Mouse (Mus musculus) forebrain, postnatal 0 days (tissue): ENCODE results near the gene Zfp131. TPM values are rescaled to one million over a fixed set of nuclear protein-coding genes. Genes with fewer than 3 reads are reported as not detected.
A peak's percentile ranks its signal among the peaks of the same experiment; 100 is the strongest.
"Not testable (repeated sequence)": the region's sequence is repeated elsewhere in the genome, so short reads cannot be mapped to it uniquely, and the experiment has no call there.

Source experiments
- ATAC-seq: fragments of 200-750 bp; cut with Nextera tagmentation; 2 replicates; pipeline ENCODE4 v1.8.0; 2017; ENCODE audit warnings: mild to moderate bottlenecking, moderate library complexity
- DNase-seq: peaks from one replicate; pipeline ENCODE4 v3.0.0-alpha.2; 2015
- H3K27ac ChIP-seq: fragments of 300-500 bp; sonication (generic); 2 replicates; pipeline ENCODE4 v1.5.1; 2014; ENCODE audit warnings: low read depth, mild to moderate bottlenecking, antibody characterized with exemption, low read length, moderate library complexity, mixed read lengths
- H3K27me3 ChIP-seq: fragments of 300-500 bp; sonication (generic); 2 replicates; pipeline ENCODE4 v1.6.1; 2014; ENCODE audit warnings: mild to moderate bottlenecking, low read length, mixed read lengths; ENCODE audit not compliant: insufficient read depth
- H3K36me3 ChIP-seq: fragments of 300-500 bp; sonication (generic); 2 replicates; pipeline ENCODE4 v1.6.1; 2014; ENCODE audit warnings: mild to moderate bottlenecking, moderate library complexity; ENCODE audit not compliant: insufficient read depth
- H3K4me1 ChIP-seq: fragments of 300-500 bp; sonication (generic); 2 replicates; pipeline ENCODE4 v1.6.1; 2014; ENCODE audit warnings: antibody characterized with exemption; ENCODE audit not compliant: insufficient read depth
- H3K4me2 ChIP-seq: fragments of 300-500 bp; sonication (generic); 2 replicates; pipeline ENCODE4 v1.6.1; 2014; ENCODE audit warnings: low read depth, mild to moderate bottlenecking, moderate library complexity
- H3K4me3 ChIP-seq: fragments of 300-500 bp; sonication (generic); 2 replicates; pipeline ENCODE4 v1.5.1; 2014; ENCODE audit warnings: low read depth, low read length, mixed read lengths
- H3K9ac ChIP-seq: fragments of 300-500 bp; sonication (generic); 2 replicates; pipeline ENCODE4 v1.6.1; 2014; ENCODE audit warnings: mild to moderate bottlenecking
- H3K9me3 ChIP-seq: fragments of 300-500 bp; sonication (generic); 2 replicates; pipeline ENCODE4 v1.6.1; 2016; ENCODE audit warnings: low read length
- CTCF ChIP-seq: sonication (generic); IDR thresholded peaks from 2 replicates; pipeline ENCODE4 v1.5.1; 2016; ENCODE audit warnings: antibody characterized with exemption, control low read depth, low read depth
- WGBS: fragments of 180-500 bp; shearing (Covaris S2); extraction: QIAGEN DNeasy Blood & Tissue Kit; methylation state at CpG from one replicate; pipeline ENCODE4 v1.1.7; 2014; 5-methylcytosine and 5-hydroxymethylcytosine counted together
- polyA plus RNA-seq: library from polyadenylated mRNA; unstranded; fragments of >200 nt; fragmentation: Nextera tagmentation; extraction: Ambion mirVana; gene quantifications from 2 replicates; pipeline ENCODE4 v1.2.1, GENCODE M21; 2015
- total RNA-seq: library from RNA; depleted of rRNA; stranded (reverse); fragments of >200 nt; gene quantifications from 2 replicates; pipeline ENCODE4 v1.2.3, GENCODE M21; 2014; rRNA removed

Zfp131 gene
- total RNA-seq (46.6 and 56.7 TPM in 2 replicates), polyA plus RNA-seq (23.1 and 27.7 TPM in 2 replicates)

DNA sequence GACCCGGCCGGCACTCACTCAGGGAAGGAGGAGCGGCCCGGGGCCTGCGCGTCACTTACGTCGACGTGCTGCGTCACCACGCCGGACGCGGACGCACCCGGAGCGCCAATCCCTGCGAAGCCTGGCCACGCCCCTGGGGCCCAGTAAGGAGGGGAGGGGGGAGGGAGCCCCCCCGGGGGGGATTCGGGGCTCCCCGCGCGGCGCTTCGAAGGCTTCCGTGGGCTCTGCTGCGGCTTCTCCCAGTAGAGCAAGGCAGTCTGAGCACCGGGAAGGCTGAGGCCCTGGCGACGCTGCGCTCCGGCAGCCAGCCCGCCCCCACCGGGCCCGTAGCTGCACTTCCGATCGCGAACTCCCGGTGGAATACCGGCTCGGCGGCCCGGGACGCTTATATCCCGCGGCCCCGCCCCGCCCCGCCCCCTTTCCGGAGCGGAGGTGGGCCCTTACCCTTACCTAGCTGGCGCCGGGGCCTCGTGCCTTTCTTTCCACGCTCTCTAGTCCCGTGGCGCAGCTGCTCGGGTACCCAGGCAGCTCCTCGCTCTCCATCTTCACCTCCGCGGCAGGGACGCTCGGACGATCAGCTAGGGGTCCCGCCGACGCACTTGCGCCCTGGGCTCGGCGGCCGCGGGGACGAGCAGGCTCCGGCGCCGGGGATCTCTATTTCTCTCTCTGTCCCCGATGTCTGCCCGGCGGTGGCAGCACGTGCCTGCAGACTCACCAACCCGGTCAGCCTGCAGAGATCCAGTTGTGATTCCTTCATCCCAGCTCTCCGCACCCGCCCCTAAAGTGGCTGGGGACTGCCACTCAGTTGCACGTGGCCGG lies at the start of gene Zfp131:
TSS of gene Zfp131 (minus strand) at position 129 of the 819 bp plus-strand sequence.
- no peaks in the 10 kb centered on the region for H3K4me1 ChIP-seq
- H3K36me3 ChIP-seq, result peaks cover 10% of the 10 kb centered on the region
- H3K9me3 ChIP-seq, result no peaks in the 10 kb centered on the region
- H3K4me2 ChIP-seq, result peak within 1 kb of the TSS; percentile 53
- H3K4me3 ChIP-seq, result peak within 1 kb of the TSS; percentile 90
- no peak; the same call in 1 of the 2 replicates for TF ChIP-seq CTCF
- H3K9ac ChIP-seq, result peak within 1 kb of the TSS; percentile 90
- peak; percentile 97 for ATAC-seq
- under 1% methylated on average over 73 of the region's 86 CpGs for WGBS
- H3K27ac ChIP-seq, result peak within 1 kb of the TSS; percentile 94
- no peaks in the 10 kb centered on the region for H3K27me3 ChIP-seq
- peak; percentile 98 for DNase-seq

DNA sequence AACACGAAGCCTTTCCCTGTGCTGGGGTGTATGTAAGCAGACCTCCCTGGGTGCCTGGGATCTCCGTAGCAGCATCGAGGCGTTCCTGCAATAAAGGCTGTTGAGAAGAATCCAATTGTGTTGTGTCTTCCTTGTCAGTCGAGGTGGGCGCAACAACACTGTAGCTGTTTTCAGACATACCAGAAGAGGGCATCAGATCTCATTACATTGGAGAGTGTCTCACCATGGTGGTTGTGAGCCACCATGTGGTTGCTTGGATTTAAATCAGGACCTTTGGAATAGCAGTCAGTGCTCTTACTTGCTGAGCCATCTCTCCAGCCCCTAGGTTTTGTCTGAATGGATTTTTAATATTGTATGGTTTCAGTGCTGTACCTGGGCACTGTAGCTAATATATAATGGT lies 49.3 kb upstream of the Zfp131 start:
- DNase-seq, result peak; percentile 22
- not testable (repeated sequence) for H3K9me3 ChIP-seq, H3K27ac ChIP-seq, H3K9ac ChIP-seq, H3K4me2 ChIP-seq, H3K27me3 ChIP-seq, H3K4me1 ChIP-seq, H3K4me3 ChIP-seq, H3K36me3 ChIP-seq
- 25% methylated on average over 6 of the region's 6 CpGs for WGBS
- TF ChIP-seq CTCF, result peak; percentile 64
- ATAC-seq, result peak; percentile 71

DNA sequence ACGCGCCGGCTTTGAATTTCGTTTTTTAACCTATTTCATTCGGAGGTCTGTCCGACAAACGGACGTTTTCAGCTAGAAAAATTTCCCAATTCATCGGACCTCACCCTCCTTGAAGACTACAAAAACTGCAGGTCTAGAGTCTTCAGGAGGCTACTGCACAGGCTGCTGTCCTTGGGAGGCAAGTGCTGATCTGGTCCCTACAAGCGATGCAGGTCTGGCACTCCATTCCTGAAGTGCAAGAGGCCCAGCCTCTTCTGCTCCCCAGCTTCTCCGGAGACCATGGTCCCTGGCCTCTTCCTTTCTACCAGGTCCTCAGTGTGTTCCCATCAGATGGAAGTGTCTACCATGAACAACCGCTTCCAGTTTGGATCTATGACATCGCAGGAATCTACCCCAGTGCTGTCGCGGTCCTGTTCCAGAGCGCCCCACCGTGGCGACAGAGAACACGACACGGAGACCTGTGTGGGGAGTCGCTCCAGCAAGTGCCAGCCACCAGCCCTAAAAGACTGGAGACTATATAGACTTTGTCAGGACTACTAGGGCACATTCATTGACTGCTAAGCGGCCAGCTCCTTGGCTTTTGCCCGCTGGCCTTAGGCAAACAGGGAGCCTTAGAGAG lies 47.1 kb upstream of the Zfp131 start:
- TF ChIP-seq CTCF, result peak; percentile 42
- DNase-seq (peak; percentile 64), ATAC-seq (peak; percentile 64)
- H3K9me3 ChIP-seq, H3K27ac ChIP-seq, H3K4me1 ChIP-seq, H3K27me3 ChIP-seq, H3K4me3 ChIP-seq, H3K36me3 ChIP-seq, H3K9ac ChIP-seq: not testable (repeated sequence)
- WGBS, result 10% methylated on average over 14 of the region's 23 CpGs
- peak overlapping the region; percentile 21; the same call in 1 of the 2 replicates for H3K4me2 ChIP-seq

DNA sequence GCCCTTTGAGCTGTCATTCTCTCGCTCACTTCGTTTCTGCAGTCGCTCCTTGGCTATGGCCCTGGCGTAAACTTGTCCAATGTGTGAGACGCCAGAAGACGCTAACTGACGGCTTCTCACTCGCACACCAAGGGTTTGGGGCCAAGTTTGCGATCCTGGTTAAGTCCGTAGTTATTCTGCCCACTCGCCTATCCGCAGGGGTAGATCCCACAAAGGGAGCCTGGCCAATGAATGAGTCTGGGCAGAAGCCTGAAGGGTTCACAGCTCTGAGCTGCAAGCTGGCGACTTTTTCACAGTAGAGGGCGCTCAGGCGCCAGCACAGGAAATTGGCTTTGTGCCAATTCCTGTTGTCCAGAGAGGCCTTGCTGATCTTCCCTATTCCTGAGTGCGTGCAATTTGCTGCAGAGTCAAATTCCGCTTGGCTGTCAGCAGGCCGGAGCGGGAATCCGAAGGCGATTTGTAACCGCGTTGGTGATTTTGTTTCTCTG lies 45.7 kb upstream of the Zfp131 start:
- WGBS, result 7% methylated on average over 23 of the region's 23 CpGs
- peak; percentile 62 for DNase-seq
- H3K4me2 ChIP-seq, result peak overlapping the region; percentile 35

DNA sequence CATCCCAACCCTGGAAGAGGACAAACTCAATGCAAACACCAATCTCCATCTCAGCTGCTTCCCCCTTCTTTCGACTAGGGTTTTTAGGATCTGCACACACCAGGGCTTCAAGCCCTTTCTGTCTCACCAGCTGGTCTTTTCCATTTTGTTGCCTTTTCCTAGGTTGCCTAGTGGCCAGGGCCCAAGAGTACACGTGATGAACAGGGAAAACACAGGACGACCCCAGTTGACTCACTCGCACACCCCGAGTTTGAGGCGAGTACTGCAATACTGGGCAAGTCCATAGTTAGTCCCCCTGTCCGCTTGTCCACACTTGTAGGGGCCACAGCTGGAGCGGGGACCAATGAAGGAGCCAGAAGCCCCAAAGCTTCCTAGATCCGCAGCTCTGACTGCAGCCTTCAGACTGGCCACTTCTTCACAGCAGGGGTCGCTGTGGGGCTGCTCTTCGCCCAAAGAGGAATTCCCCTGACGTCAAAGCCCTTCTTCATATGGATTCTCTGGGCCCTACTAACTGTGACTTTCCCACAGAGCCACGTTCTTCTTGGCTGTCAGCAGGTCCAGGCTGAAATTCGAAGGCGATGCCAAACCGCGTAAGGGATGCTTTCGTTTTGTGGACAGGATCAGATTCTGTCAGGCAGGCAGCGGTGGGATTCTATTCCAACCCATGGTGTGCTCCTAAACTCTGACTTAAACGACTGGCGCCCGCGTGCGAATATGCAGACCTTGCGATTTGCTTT lies 44.8 kb upstream of the Zfp131 start, which contains the start of gene D13Ertd608e:
TSS of gene D13Ertd608e (plus strand) at position 687 of the 737 bp plus-strand sequence.
- H3K27me3 ChIP-seq, H3K4me1 ChIP-seq, H3K9ac ChIP-seq, H3K9me3 ChIP-seq, H3K27ac ChIP-seq, H3K36me3 ChIP-seq: not testable (repeated sequence)
- H3K4me2 ChIP-seq, result peak within 1 kb of the TSS; percentile 35
- H3K4me3 ChIP-seq, result 0 out of 2 replicates have a peak within 1 kb of the TSS, but pooled peaks have one; percentile 3
- peak; percentile 47 for TF ChIP-seq CTCF
- DNase-seq (peak; percentile 39), ATAC-seq (peak; percentile 59)
- WGBS, result 13% methylated on average over 18 of the region's 25 CpGs

More for the DNA sequence above, 45.7 kb upstream of the Zfp131 start:
- ATAC-seq, result peak; percentile 67
- H3K27me3 ChIP-seq, H3K27ac ChIP-seq, H3K9ac ChIP-seq, H3K4me1 ChIP-seq, H3K36me3 ChIP-seq, H3K9me3 ChIP-seq: not testable (repeated sequence)
- 0 out of 2 replicates have a peak overlapping the region, but pooled peaks have one; percentile 3 for H3K4me3 ChIP-seq
- peak; percentile 46; the same call in 1 of the 2 replicates for TF ChIP-seq CTCF

DNA sequence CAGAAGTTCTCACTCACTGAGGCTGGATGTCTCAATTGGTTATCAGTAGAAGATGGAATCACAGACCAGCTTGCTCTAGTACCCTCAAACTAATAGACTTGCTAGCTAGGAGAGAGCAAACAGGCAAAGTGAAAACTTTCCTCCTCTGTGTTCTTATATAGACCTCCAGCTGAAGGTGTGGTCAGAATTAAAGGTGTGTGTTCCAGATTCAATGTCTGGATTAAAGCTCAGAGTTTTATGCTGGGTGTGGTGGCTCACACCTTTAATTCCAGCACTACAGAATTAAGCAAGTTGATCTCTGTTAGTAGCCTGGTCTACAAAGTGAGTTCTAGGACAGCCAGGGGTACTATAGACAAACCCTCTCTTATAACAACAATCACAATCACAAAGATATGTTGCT lies 39.4 kb upstream of the Zfp131 start, which contains the start of gene AF067063:
TSS of gene AF067063 (minus strand) at position 101 of the 400 bp plus-strand sequence.
- not testable (repeated sequence) for H3K27me3 ChIP-seq, ATAC-seq, H3K4me2 ChIP-seq, H3K9me3 ChIP-seq, H3K9ac ChIP-seq, H3K36me3 ChIP-seq, DNase-seq, H3K4me3 ChIP-seq, H3K27ac ChIP-seq, H3K4me1 ChIP-seq
